Mouse (Mus musculus) CH12.LX (cell line): ENCODE results near the gene Spp2. TPM values are rescaled to one million over a fixed set of nuclear protein-coding genes. Genes with fewer than 3 reads are reported as not detected.

Experiments
- DNase-seq: peaks from one replicate; pipeline ENCODE4 v3.0.0-alpha.2; 2013; ENCODE audit errors: extremely low read depth
- H3K27ac ChIP-seq: 2 replicates; pipeline ENCODE4 v1.5.1; 2012; ENCODE audit warnings: low read depth, mild to moderate bottlenecking, control low read depth, moderate library complexity; ENCODE audit not compliant: insufficient read depth
- H3K27me3 ChIP-seq: replicated peaks from 2 replicates; pipeline ENCODE3; 2012; ENCODE audit warnings: inconsistent platforms
- H3K36me3 ChIP-seq, 2 experiments: replicated peaks in 1 of 2; 2 replicates each; pipeline versions ENCODE3 to v1.6.1; 2012; ENCODE audit warnings: inconsistent platforms in 1 of 2, low read length in 1 of 2, mild to moderate bottlenecking in 1 of 2, mixed read lengths in 1 of 2, moderate library complexity in 1 of 2; ENCODE audit not compliant: control insufficient read depth in 1 of 2, insufficient read depth in 1 of 2
- H3K4me1 ChIP-seq, 2 experiments: 2 replicates each; pipeline ENCODE4 v1.6.1; 2012; ENCODE audit warnings: inconsistent platforms in 1 of 2, moderate library complexity in 1 of 2; ENCODE audit not compliant: insufficient read depth in 2 of 2, control insufficient read depth in 1 of 2
- H3K4me2 ChIP-seq: 2 replicates; pipeline ENCODE4 v1.6.1; 2012; ENCODE audit warnings: low read depth, mild to moderate bottlenecking, control low read depth; ENCODE audit not compliant: poor library complexity, insufficient read depth, severe bottlenecking
- H3K4me3 ChIP-seq, 3 experiments: fragments of 150-350 bp in 1 of 3; sonication (generic) in 1 of 3; replicated peaks in 1 of 3; 2 replicates each; pipeline versions ENCODE3 to v1.5.1; 2011 to 2012; ENCODE audit warnings: low read depth in 2 of 3, low read length in 2 of 3, mild to moderate bottlenecking in 2 of 3, moderate library complexity in 2 of 3, control low read depth in 1 of 3, improper control_type of control experiment in 1 of 3, inconsistent platforms in 1 of 3, mixed read lengths in 1 of 3; ENCODE audit not compliant: poor library complexity in 1 of 3
- H3K79me2 ChIP-seq: replicated peaks from 2 replicates; pipeline ENCODE4 v1.6.1; 2012; ENCODE audit warnings: mild to moderate bottlenecking, moderate library complexity; ENCODE audit not compliant: control insufficient read depth, poor library complexity, insufficient read depth, severe bottlenecking; ENCODE audit errors: extremely low read depth
- H3K9ac ChIP-seq: 2 replicates; pipeline ENCODE4 v1.6.1; 2012; ENCODE audit warnings: low read depth, mild to moderate bottlenecking, control low read depth, moderate library complexity; ENCODE audit not compliant: insufficient read depth
- H3K9me3 ChIP-seq: replicated peaks from 2 replicates; pipeline ENCODE3; 2012; ENCODE audit warnings: low read length, inconsistent platforms, mixed read lengths
- BHLHE40 ChIP-seq: IDR thresholded peaks from 2 replicates; pipeline ENCODE4 v1.6.1; 2011; ENCODE audit warnings: mild to moderate bottlenecking, low read depth, low read length, improper control_type of control experiment
- CTCF ChIP-seq, 2 experiments: IDR thresholded peaks in 1 of 2; conservative IDR thresholded peaks in 1 of 2; 2 replicates each; pipeline ENCODE4 v1.5.1; 2011 to 2012; ENCODE audit warnings: low read depth in 2 of 2, low read length in 2 of 2, improper control_type of control experiment in 1 of 2, inconsistent platforms in 1 of 2, mild to moderate bottlenecking in 1 of 2, moderate library complexity in 1 of 2
- E2F4 ChIP-seq: IDR thresholded peaks from 2 replicates; pipeline ENCODE4 v1.6.1; 2011; ENCODE audit warnings: low read depth, low read length, improper control_type of control experiment; ENCODE audit not compliant: insufficient replicate concordance
- ELF1 ChIP-seq: IDR thresholded peaks from 2 replicates; pipeline ENCODE4 v1.6.1; 2014; ENCODE audit warnings: low read depth, mild to moderate bottlenecking, inconsistent platforms, low read length, improper control_type of control experiment
- ETS1 ChIP-seq: conservative IDR thresholded peaks from 2 replicates; pipeline ENCODE4 v1.6.1; 2012; ENCODE audit warnings: low read depth, mild to moderate bottlenecking, inconsistent platforms, low read length, improper control_type of control experiment, moderate library complexity
- HCFC1 ChIP-seq: IDR thresholded peaks from 2 replicates; pipeline ENCODE4 v1.6.1; 2012; ENCODE audit warnings: low read depth, mild to moderate bottlenecking, inconsistent platforms, low read length, improper control_type of control experiment
- IRF4 ChIP-seq: IDR thresholded peaks from 2 replicates; pipeline ENCODE4 v1.6.1; 2014; ENCODE audit warnings: low read depth, mild to moderate bottlenecking, inconsistent platforms, low read length, improper control_type of control experiment
- JUN ChIP-seq: IDR thresholded peaks from 2 replicates; pipeline ENCODE4 v1.6.1; 2011; ENCODE audit warnings: low read depth, mild to moderate bottlenecking, low read length, improper control_type of control experiment, moderate library complexity; ENCODE audit not compliant: insufficient read depth
- JUND ChIP-seq: conservative IDR thresholded peaks from 2 replicates; pipeline ENCODE4 v1.6.1; 2011; ENCODE audit warnings: low read depth, low read length, improper control_type of control experiment
- MAFK ChIP-seq: IDR thresholded peaks from 2 replicates; pipeline ENCODE4 v1.6.1; 2011; ENCODE audit warnings: low read length, improper control_type of control experiment; ENCODE audit not compliant: insufficient replicate concordance
- MAZ ChIP-seq: IDR thresholded peaks from 2 replicates; pipeline ENCODE4 v1.6.1; 2012; ENCODE audit warnings: low read depth, mild to moderate bottlenecking, inconsistent platforms, low read length, improper control_type of control experiment, moderate library complexity
- MEF2A ChIP-seq: IDR thresholded peaks from 2 replicates; pipeline ENCODE4 v1.6.1; 2014; ENCODE audit warnings: low read depth, mild to moderate bottlenecking, inconsistent platforms, low read length, improper control_type of control experiment, borderline replicate concordance
- MXI1 ChIP-seq: IDR thresholded peaks from 2 replicates; pipeline ENCODE4 v1.6.1; 2011; ENCODE audit warnings: mild to moderate bottlenecking, low read depth, low read length, improper control_type of control experiment
- NELFE ChIP-seq: IDR thresholded peaks from 2 replicates; pipeline ENCODE4 v1.6.1; 2011; ENCODE audit warnings: low read depth, low read length, improper control_type of control experiment
- NRF1 ChIP-seq: IDR thresholded peaks from 2 replicates; pipeline ENCODE4 v1.6.1; 2014; ENCODE audit warnings: low read depth, mild to moderate bottlenecking, inconsistent platforms, low read length, improper control_type of control experiment, moderate library complexity
- PAX5 ChIP-seq: IDR thresholded peaks from 2 replicates; pipeline ENCODE4 v1.6.1; 2012; ENCODE audit warnings: low read length, inconsistent platforms, mixed read lengths
- POLR2A ChIP-seq: IDR thresholded peaks from 2 replicates; pipeline ENCODE4 v1.6.1; 2011; ENCODE audit warnings: low read depth, mild to moderate bottlenecking, improper control_type of control experiment, low read length
- POLR2AphosphoS2 ChIP-seq: IDR thresholded peaks from 2 replicates; pipeline ENCODE4 v1.6.1; 2011; ENCODE audit warnings: low read depth, low read length, improper control_type of control experiment
- RAD21 ChIP-seq: IDR thresholded peaks from 2 replicates; pipeline ENCODE4 v1.6.1; 2011; ENCODE audit warnings: low read depth, mild to moderate bottlenecking, low read length, improper control_type of control experiment, moderate library complexity
- RCOR1 ChIP-seq: conservative IDR thresholded peaks from 2 replicates; pipeline ENCODE4 v1.6.1; 2012; ENCODE audit warnings: low read depth, mild to moderate bottlenecking, inconsistent platforms, low read length, improper control_type of control experiment
- SIN3A ChIP-seq: IDR thresholded peaks from 2 replicates; pipeline ENCODE4 v1.6.1; 2012; ENCODE audit warnings: low read length, improper control_type of control experiment, inconsistent platforms
- SMC3 ChIP-seq: IDR thresholded peaks from 2 replicates; pipeline ENCODE4 v1.6.1; 2011; ENCODE audit warnings: low read depth, low read length, improper control_type of control experiment
- TBP ChIP-seq: conservative IDR thresholded peaks from 2 replicates; pipeline ENCODE4 v1.6.1; 2011; ENCODE audit warnings: low read depth, low read length, improper control_type of control experiment
- UBTF ChIP-seq: IDR thresholded peaks from 2 replicates; pipeline ENCODE4 v1.6.1; 2012; ENCODE audit warnings: low read depth, mild to moderate bottlenecking, inconsistent platforms, low read length, improper control_type of control experiment, moderate library complexity
- USF1 ChIP-seq: IDR thresholded peaks from 2 replicates; pipeline ENCODE4 v1.6.1; 2014; ENCODE audit warnings: low read depth, mild to moderate bottlenecking, inconsistent platforms, low read length, improper control_type of control experiment
- USF2 ChIP-seq: conservative IDR thresholded peaks from 2 replicates; pipeline ENCODE4 v1.6.1; 2011; ENCODE audit warnings: low read depth, low read length, improper control_type of control experiment
- ZC3H11A ChIP-seq: IDR thresholded peaks from 2 replicates; pipeline ENCODE4 v1.6.1; 2012; ENCODE audit warnings: low read depth, mild to moderate bottlenecking, inconsistent platforms, low read length, improper control_type of control experiment
- ZMIZ1 ChIP-seq: IDR thresholded peaks from 2 replicates; pipeline ENCODE4 v1.6.1; 2012; ENCODE audit warnings: low read depth, mild to moderate bottlenecking, inconsistent platforms, low read length, improper control_type of control experiment
- dilution Hi-C: fragments of 300-500 bp; cut with MboI; formaldehyde crosslinking; loops from 2 replicates; pipeline ENCODE4 v1.14.3; 2020; ENCODE audit warnings: low sequenced_read_pairs; ENCODE audit not compliant: extremely low pct_unique_long_range_greater_than_20kb, extremely low pct_ligation_motif_present
- in situ Hi-C: fragments of 300-500 bp; cut with MboI; formaldehyde crosslinking; loops from 3 replicates; pipeline ENCODE4 v1.14.3; 2019; ENCODE audit warnings: low sequenced_read_pairs, low pct_ligation_motif_present, low pct_unique_long_range_greater_than_20kb, mixed read lengths
- polyA plus RNA-seq: library from polyadenylated mRNA; unstranded; fragments of >175 nt; gene quantifications from 2 replicates; pipeline ENCODE4 v1.2.1, GENCODE M21; 2012; ENCODE audit warnings: low read depth; ENCODE audit not compliant: insufficient read length
- total RNA-seq, 2 experiments: library from RNA; depleted of rRNA; stranded (reverse); fragments of 300-350 nt in 1 of 2; fragments of >200 nt in 1 of 2; gene quantifications; 2 replicates each; pipeline ENCODE4 v1.2.3; 2012 to 2014

Gene Spp2
- total and polyA plus RNA-seq, 3 experiments, result not detected

DNA sequence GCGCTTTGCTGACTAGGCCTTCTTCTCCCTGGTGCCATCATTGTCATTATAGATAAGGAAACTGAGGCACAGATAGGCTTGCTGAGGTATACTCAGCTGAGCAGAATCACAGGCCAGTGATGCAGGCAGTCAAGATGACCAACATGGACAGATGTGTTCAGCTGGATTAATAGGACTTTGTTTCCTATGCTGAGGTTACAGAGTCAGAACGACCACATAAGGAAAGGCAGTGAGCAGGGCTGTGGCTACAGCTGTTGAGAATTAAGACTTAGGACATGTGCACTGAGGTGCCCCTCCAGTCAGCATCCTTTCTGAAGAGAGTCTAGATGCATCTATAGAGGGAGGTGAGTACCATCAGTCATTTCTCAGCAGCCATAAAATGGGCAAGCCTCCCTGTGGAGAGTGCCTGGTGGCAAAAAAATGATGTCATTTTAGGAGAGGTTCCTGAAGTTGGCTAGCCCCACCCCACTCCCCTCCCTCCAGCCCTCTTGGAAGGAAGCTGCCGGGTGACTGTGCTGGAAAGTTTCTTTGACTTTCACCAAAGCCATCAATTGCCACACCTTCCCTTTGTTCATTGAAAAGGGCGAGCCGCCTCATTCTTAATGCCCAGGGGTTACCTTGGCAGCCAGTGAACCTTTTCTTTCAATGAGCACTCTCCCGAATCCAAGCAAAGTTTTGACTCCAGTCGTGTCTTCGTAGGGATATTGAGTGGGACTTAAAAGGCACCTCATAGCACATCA, 59.7 kb downstream of the Spp2 start:
- Histone ChIP-seq H3K9me3 (peaks cover 48% of the 10 kb centered on the region), H3K36me3 (no peaks in the 10 kb centered on the region)
- TF ChIP-seq ELF1, result no peak
- TF ChIP-seq USF1, result no peak
- no peak for TF ChIP-seq E2F4
- no peak for TF ChIP-seq HCFC1
- no peak for TF ChIP-seq ETS1
- TF ChIP-seq RCOR1, result no peak
- no peak for TF ChIP-seq JUND
- TF ChIP-seq MAFK, result no peak
- TF ChIP-seq ZMIZ1, result no peak
- no peak for TF ChIP-seq SIN3A
- no peak for TF ChIP-seq MEF2A
- TF ChIP-seq IRF4, result no peak
- no peak for TF ChIP-seq SMC3
- TF ChIP-seq MXI1, result no peak
- TF ChIP-seq PAX5, result no peak
- TF ChIP-seq NELFE, result no peak
- TF ChIP-seq, all 38 proteins: peak for 0
- Histone ChIP-seq H3K27ac (no peak overlapping the region), H3K4me3 (no peak overlapping the region), H3K4me1 (peaks cover 0 to 2% of the 10 kb centered on the region in 2 experiments; a peak in 1 of 4 replicates), H3K79me2 (no peaks in the 10 kb centered on the region), H3K9ac (no peak overlapping the region), H3K27me3 (no peaks in the 10 kb centered on the region), H3K4me2 (no peak overlapping the region)
- no peak for DNase-seq
- in situ Hi-C loops (no loop called here), dilution Hi-C loops (no loop called here)

DNA sequence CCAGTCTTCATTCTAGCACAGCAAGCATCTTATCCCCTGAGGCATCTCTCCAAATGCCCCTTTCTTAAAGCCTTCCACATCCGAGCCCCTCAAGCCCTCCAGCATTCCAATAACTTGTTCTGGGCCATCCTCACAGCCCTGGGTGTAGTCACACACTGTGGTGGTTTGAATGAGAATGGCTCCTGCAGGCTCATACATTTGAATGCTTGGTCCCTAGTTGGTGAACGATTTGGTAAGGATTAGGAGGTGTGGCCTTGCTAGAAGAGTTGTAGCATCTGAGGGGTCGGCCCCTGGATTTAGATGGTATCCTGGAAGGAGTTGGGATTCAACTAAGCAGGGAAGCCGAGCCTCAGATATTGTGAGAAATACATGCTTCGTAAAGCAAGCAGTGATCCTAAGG, 61.1 kb downstream of the Spp2 start:
- Histone ChIP-seq H3K36me3 (no peaks in the 10 kb centered on the region), H3K9ac (no peak overlapping the region), H3K27ac (no peak overlapping the region), H3K4me2 (no peak overlapping the region), H3K4me1 (peaks cover 0 to 2% of the 10 kb centered on the region in 2 experiments; a peak in 1 of 4 replicates), H3K27me3 (no peaks in the 10 kb centered on the region), H3K9me3 (peaks cover 53% of the 10 kb centered on the region), H3K4me3 (no peak overlapping the region), H3K79me2 (no peaks in the 10 kb centered on the region)
- no peak for TF ChIP-seq NELFE
- no peak for TF ChIP-seq JUND
- TF ChIP-seq POLR2AphosphoS2, result no peak
- no peak for TF ChIP-seq POLR2A
- no peak for TF ChIP-seq BHLHE40
- no peak for TF ChIP-seq MAFK
- TF ChIP-seq UBTF, result no peak
- no peak for TF ChIP-seq TBP
- no peak for TF ChIP-seq JUN
- TF ChIP-seq MXI1, result no peak
- no peak for TF ChIP-seq PAX5
- no peak for TF ChIP-seq NRF1
- no peak for TF ChIP-seq ZMIZ1
- TF ChIP-seq ZC3H11A, result no peak
- no peak for TF ChIP-seq MAZ
- no peak for TF ChIP-seq CTCF (conservative IDR thresholded peaks at IDR 0.05 in 1 of 2, IDR thresholded peaks at IDR 0.05 in 1 of 2; ENCODE audit: low read depth in 2 of 2, low read length in 2 of 2)
- no peak for TF ChIP-seq RAD21
- no peak for TF ChIP-seq HCFC1
- TF ChIP-seq USF2, result no peak
- no peak for TF ChIP-seq IRF4
- DNase-seq, result no peak
- dilution Hi-C loops, result no loop called here
- in situ Hi-C loops, result no loop called here
